Mouse (Mus musculus): ENCODE measurements around the gene Mdm4. TPM values are rescaled to one million over a fixed set of nuclear protein-coding genes. Genes with fewer than 3 reads are reported as not detected.

Mdm4 gene
- total RNA-seq, 2 experiments from 2014 or later, result 65.5 to 91.1 TPM

DNA sequence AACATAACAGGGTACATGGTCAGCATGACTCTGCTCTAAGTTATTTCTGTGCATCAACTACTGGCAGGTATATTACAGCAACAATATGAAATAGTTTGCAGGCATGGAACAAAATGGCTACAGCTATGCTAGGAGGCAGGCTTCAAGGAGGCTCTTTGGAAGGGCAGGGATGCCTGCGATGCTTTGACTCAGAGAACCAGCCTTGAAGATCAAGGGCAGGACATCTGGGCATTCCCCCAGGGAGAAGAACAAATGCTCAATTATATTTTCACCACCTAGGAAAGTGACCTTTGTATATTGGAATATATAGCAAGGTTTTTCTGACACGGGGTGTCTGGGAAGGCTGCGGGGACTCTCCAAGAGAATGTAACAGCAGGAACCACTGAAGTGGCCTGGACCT lies 68.6 kb downstream of the Mdm4 start:
- no peak for DNase-seq (ENCODE audit: extremely low spot score in 1 of 2, low spot score in 1 of 2)

DNA sequence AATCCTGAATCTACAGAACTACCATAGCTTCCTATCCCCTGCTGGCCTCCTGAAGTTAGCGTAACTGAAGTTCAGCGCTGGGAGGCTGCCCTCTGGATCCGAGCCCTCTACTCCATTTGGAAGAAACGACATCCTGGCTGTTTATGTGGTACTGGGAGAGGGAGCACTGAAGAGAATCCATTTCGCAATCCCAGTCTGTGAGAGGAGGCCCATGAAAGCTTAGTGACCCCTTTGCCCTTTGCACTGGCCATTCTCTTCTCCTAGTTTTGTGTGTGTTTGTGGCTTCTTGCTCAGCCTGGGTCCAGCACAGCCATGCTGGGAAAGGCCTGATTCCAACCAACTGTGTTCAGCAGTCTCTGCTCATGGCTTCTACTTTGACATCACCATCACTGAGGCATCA lies 73.6 kb downstream of the Mdm4 start:
- no peak for DNase-seq (ENCODE audit: extremely low spot score in 1 of 2, low spot score in 1 of 2)

DNA sequence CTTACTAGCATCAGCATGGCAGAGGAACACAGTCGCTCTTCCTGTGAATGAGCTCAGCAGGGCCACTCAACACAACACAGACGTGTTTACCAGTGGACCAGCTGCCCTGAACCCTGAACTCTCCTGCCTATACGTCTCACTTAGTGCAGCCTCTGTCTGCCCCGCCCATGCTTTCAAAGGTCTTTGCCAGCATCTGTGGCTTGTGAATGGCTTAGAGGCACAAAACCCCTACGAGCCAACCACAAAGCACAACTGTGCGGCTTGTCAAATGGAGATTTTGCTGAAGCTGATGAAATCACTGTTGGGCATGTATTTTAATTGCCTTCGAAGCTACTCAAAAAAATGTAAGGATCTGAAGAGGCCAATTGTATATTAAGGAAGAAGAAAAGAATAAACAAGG lies 82.5 kb downstream of the Mdm4 start:
- no peak for DNase-seq (ENCODE audit: extremely low spot score in 1 of 2, low spot score in 1 of 2)

- DNase-seq (ENCODE audit: extremely low spot score in 1 of 2, low spot score in 1 of 2), result no peak
These were observed 84.5 kb downstream of the Mdm4 start for GRCm38 (mm10) chr1:132945826-132946225.

DNA sequence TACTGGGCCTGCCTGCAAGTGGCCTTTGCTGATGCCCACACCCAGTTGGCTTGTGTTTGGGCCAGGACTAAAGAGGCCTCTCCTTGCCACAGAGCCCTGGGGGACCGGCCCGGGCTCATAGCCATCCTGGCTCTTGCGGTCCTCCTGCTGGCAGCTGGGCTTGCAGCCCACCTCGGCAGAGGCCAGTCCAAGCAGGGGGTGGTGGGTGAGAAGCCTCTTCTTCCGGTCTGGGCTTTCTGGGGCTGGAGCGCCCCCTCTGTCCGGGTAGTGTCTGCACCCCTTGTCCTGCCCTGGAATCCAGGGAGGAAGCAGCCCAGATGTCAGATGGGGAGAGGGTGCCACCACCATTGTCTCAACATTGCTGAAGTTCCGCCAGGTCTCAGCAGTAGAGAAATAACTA lies 91.4 kb downstream of the Mdm4 start:
- DNase-seq (ENCODE audit: extremely low spot score in 1 of 2, low spot score in 1 of 2), result peak in 1 of 2 experiments; percentile 33

DNA sequence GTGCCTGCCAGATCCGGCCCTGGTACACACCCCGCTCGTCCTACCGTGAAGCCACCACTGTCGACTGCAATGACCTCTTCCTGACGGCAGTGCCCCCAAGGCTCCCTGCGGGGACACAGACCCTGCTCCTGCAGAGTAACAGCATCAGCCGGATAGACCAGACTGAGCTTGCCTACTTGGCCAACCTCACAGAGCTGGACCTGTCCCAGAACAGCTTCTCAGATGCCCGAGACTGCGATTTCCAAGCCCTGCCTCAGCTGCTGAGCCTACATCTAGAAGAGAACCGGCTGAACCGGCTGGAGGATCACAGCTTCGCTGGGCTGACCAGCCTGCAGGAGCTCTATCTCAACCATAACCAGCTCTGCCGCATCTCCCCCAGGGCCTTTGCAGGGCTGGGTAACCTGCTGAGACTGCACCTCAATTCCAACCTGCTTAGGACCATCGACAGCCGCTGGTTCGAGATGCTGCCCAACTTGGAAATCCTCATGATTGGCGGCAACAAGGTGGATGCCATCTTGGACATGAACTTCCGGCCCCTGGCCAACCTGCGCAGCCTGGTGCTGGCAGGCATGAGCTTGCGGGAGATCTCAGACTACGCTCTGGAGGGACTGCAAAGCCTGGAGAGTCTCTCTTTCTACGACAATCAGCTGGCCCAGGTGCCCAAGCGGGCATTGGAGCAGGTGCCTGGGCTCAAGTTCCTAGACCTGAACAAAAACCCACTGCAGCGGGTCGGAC lies 92.9 kb downstream of the Mdm4 start:
- no peak for DNase-seq (ENCODE audit: extremely low spot score in 1 of 2, low spot score in 1 of 2)

GRCm38 (mm10) chr1:132934856-132935255 lies 95.5 kb downstream of the Mdm4 start:
- DNase-seq (ENCODE audit: extremely low spot score in 1 of 2, low spot score in 1 of 2), result peak in 1 of 2 experiments; percentile 45

- no peak for DNase-seq (ENCODE audit: extremely low spot score in 1 of 2, low spot score in 1 of 2)
These were observed 97.9 kb downstream of the Mdm4 start for GRCm38 (mm10) chr1:132932421-132932820.

DNA sequence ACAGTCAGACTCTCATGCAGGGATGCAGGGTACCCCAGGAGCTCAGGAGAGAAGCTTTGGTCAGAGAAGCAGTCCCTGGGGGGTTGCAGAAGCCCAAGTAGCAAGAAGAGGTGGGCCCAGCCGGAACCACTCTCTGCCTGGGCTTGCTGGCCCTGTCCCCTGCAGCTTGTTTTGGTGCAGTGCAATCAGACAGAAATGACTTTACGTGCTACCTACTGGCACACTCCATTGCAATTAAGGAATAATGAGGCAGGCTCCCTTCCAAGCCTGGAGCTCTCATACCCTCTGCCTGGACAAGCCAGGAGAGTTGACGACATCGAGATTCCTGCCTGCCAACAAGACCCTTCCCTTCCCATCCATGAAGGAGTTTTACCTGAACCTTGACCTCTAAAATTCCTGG lies 100.1 kb downstream of the Mdm4 start:
- DNase-seq (ENCODE audit: extremely low spot score in 1 of 2, low spot score in 1 of 2), result no peak

- no peak for DNase-seq (ENCODE audit: extremely low spot score in 1 of 2, low spot score in 1 of 2)
These were observed 101.5 kb downstream of the Mdm4 start for GRCm38 (mm10) chr1:132928907-132929250.

- DNase-seq (ENCODE audit: extremely low spot score in 1 of 2, low spot score in 1 of 2), result no peak
These were observed 102.1 kb downstream of the Mdm4 start for GRCm38 (mm10) chr1:132928032-132928906.

DNA sequence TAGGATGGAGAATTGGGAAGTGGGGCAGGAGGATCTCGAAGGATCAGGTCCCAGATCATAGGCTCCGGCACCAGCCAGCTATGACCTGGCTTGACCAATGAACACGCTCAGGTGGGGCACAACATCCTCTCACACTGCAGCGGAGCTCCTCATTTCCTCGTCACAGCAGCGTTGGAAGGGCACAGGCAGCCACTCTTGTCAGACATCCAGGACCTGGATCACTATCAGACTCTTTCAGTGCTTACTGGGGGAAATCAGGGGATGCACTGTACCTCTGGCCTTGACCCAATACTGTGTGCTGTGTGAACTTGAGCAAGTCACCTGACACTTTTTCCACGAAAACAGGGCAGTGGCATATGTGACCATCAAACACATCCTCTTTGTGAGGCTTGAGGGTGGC lies 105.1 kb downstream of the Mdm4 start:
- DNase-seq (ENCODE audit: extremely low spot score in 1 of 2, low spot score in 1 of 2), result no peak

DNA sequence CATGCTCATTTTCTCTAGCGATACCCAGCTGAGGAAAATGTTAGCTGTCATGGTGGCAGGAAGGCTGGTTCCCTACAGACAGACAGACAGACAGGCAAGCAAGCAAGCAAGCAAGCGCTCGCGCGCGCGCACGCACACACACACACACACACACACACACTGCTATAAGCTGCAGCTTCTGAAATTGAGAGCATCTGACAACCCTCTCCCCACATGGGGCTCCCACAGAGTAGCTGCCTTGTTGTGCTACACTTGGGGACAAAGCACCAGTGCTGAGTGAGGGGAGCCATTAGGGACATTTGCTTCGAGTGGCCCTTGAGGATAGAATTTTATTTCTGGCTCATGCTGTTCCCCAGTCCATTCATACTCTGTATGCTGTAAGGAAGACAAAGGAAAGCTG lies 108.1 kb downstream of the Mdm4 start:
- DNase-seq (ENCODE audit: extremely low spot score in 1 of 2, low spot score in 1 of 2), result no peak

DNA sequence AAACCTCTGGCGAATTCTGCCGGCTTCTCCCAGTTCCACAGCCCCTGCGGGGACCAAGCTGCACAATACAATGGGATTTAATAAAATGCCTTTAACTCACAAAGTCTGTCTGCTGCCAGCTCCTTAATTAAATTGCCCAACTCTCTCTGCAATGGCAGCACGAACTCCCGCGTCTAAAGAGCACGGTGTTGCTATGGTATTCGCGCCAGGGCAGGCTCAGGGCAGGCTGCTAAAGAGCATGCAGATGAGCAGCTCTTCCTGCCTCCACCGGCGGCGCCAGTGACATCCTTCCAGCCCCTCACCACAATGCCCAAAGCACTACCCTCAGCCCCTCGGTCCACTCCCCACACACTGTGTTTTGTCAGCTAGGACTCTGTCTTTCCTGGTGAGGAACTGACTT lies 109.3 kb downstream of the Mdm4 start:
- no peak for DNase-seq (ENCODE audit: extremely low spot score in 1 of 2, low spot score in 1 of 2)

DNA sequence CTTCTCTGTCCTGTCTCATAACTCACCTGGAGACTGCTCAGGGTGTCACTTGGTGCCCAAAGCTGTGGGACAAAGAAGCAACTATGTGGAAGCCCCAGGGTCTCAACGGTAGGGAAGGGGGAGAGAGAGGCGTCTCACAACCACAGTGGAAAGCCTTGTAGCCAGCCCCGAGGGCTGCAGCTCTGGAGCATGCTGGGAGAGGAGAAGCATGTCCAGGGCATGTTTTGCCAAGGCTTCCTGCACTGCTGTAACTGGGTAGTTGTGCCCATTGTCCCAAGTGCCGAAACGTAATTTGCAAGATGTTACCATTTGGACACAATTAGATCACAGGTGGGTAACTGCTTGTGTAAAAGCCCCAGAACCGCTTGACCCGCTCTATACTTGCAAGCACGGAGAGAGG lies 111.1 kb downstream of the Mdm4 start:
- DNase-seq (ENCODE audit: extremely low spot score in 1 of 2, low spot score in 1 of 2), result no peak

- no peak for DNase-seq (ENCODE audit: extremely low spot score in 1 of 2, low spot score in 1 of 2)
These were observed 112.2 kb downstream of the Mdm4 start for GRCm38 (mm10) chr1:132918117-132918680.

DNA sequence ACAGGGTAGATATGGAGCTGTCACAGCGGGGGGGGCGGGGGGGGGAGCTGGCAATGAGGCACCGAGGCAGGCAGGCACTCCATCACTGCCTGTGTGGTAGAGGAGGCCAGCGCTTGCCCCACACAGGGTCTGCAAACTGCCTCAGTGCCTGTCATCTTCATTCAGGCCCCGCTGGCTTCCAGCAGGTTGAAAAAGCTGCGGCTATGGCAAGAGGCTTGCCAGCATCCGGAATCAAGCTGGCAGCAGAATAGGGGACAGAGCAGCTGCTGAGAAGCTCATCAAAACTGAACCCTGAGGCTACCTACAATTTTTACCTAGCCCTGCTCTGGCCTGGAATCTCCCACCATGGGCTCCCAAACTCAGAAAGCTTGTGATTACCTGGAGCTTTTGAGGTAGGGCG lies 112.8 kb downstream of the Mdm4 start:
- DNase-seq (ENCODE audit: extremely low spot score in 1 of 2, low spot score in 1 of 2), result no peak

DNA sequence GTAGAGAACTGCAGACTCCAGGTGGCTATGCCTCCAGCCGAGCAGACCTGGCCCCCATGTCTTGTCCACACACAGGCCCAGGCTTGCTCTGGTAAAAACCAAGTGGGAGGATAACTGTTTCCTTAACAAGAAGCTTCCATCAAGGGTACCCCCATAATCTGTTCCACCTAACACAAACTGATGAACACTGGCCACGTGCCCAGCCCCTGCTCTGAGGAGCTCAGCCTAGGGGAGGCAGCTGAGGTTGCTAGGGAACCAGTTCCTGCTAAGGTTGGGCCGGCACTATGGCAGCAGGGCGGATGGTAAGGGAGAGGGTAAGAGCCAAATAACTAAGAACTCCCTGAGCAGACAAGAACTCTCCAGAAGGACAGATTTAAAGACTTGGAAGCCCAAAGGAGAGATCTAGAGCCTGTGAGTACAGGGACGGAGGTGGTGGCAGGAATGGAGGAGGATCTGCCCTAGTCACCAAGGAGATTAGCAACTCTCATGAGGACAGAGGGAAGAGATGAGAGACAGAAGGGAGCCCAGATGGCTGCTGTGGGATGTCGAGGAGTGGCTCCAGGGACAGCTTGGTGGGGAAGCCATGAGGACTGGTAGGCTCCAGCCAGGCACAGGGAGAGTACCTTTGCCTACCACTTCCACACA lies 114.4 kb downstream of the Mdm4 start:
- peak; percentile 58 to 66 for DNase-seq (ENCODE audit: extremely low spot score in 1 of 2, low spot score in 1 of 2)

GRCm38 (mm10) chr1:132910414-132911041 lies 119.8 kb downstream of the Mdm4 start:
- DNase-seq (ENCODE audit: extremely low spot score in 1 of 2, low spot score in 1 of 2), result no peak

DNA sequence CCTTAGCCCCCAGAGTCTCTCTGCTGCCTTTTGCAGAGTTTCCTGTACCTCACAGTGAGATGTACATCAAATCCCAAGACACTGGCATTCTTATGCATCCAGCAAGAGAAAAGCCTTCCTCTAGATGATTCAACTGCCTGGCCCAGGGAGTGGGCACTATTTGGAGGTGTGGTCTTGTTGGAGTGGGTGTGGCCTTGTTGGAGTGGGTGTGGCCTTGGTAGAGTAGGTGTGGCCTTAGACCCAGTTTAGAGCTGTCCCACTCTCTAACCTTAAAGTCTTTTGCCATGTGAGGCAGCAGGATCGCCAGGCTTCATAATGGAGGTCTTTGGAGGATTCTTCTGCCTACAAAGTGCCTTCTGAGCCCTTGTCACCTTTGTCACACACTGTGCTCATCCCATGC lies 120.4 kb downstream of the Mdm4 start:
- no peak for DNase-seq (ENCODE audit: extremely low spot score in 1 of 2, low spot score in 1 of 2)
